8 mouse cellular contexts compared by ENCODE assay signal in genomic region chr11:61146645-61147299, GRCm38 (mm10). TPM values are rescaled to one million over a fixed set of nuclear protein-coding genes. Genes with fewer than 3 reads are reported as not detected.
DNase-seq lines count a peak whose midpoint lies in the region; ATAC-seq lines count a peak whose summit lies in the region.

No protein-coding gene starts in this region.

- no peak for ATAC-seq in heart, embryonic 11.5 days (replicated peaks; ENCODE audit: insufficient number of reproducible peaks, low FRiP score, low TSS enrichment)
- peak; percentile 30; the same call in 1 of the 2 replicates for ATAC-seq in forebrain, embryonic 16.5 days

- peak overlapping the region; percentile 77 for H3K4me2 ChIP-seq in heart, embryonic 11.5 days
- peak overlapping the region; percentile 57 for H3K4me2 ChIP-seq in forebrain, embryonic 16.5 days (ENCODE audit: low read length)

- no peak for DNase-seq in heart, adult 9 months (ENCODE audit: low spot score in 2 of 2)
- DNase-seq in adrenal gland, postnatal 14 days: peak; percentile 68
- peak; percentile 55 to 67 for DNase-seq in kidney, postnatal 4 days
- DNase-seq in midbrain, embryonic 10.5 days (ENCODE audit: low spot score): peak; percentile 69
- peak; percentile 77 for DNase-seq in thymus, postnatal 4 days
- DNase-seq in ovary, postnatal 10 days (ENCODE audit: low spot score): no peak

- no peak overlapping the region for H3K27ac ChIP-seq in heart, embryonic 11.5 days (ENCODE audit: low read depth, low read length)
- H3K27ac ChIP-seq in forebrain, embryonic 16.5 days (ENCODE audit: low read length): no peak overlapping the region
- peak overlapping the region; percentile 63 for H3K27ac ChIP-seq in midbrain, embryonic 10.5 days (replicated peaks)

- H3K36me3 ChIP-seq in heart, embryonic 11.5 days (ENCODE audit: control insufficient read depth, insufficient read depth, low read length): no peaks in the 10 kb centered on the region
- no peaks in the 10 kb centered on the region; the same call in 1 of the 2 replicates for H3K36me3 ChIP-seq in forebrain, embryonic 16.5 days (ENCODE audit: control insufficient read depth, insufficient read depth)
- H3K36me3 ChIP-seq in midbrain, embryonic 10.5 days: peaks cover 9% of the 10 kb centered on the region

- WGBS in heart, embryonic 11.5 days (ENCODE audit: insufficient replicate concordance): 15% methylated on average over 20 of the region's 20 CpGs
- WGBS in forebrain, embryonic 16.5 days: 13% methylated on average over 20 of the region's 20 CpGs
- WGBS in midbrain, embryonic 10.5 days: 15% methylated on average over 20 of the region's 20 CpGs

- peak overlapping the region; percentile 44 for H3K4me3 ChIP-seq in heart, embryonic 11.5 days (ENCODE audit: low read depth, low read length)
- H3K4me3 ChIP-seq in forebrain, embryonic 16.5 days (replicated peaks; ENCODE audit: low read length): peak overlapping the region; percentile 39
- H3K4me3 ChIP-seq in midbrain, embryonic 10.5 days: peak overlapping the region; percentile 60

- H3K27me3 ChIP-seq in heart, embryonic 11.5 days (ENCODE audit: control insufficient read depth, insufficient read depth, low read length): peaks cover 9% of the 10 kb centered on the region; the same call in 1 of the 2 replicates
- H3K27me3 ChIP-seq in forebrain, embryonic 16.5 days (replicated peaks; ENCODE audit: control insufficient read depth, insufficient read depth, low read length): peaks cover 3% of the 10 kb centered on the region; the same call in 1 of the 2 replicates
- peaks cover 32% of the 10 kb centered on the region for H3K27me3 ChIP-seq in midbrain, embryonic 10.5 days (ENCODE audit: low read depth, poor library complexity, severe bottlenecking)

- H3K4me1 ChIP-seq in heart, embryonic 11.5 days (ENCODE audit: control insufficient read depth, insufficient read depth, low read length): 0 out of 2 replicates have a peak, but pooled peaks cover 3% of the 10 kb centered on the region
- peaks cover 8% of the 10 kb centered on the region for H3K4me1 ChIP-seq in forebrain, embryonic 16.5 days (replicated peaks; ENCODE audit: control insufficient read depth, insufficient read depth, low read length)
- H3K4me1 ChIP-seq in midbrain, embryonic 10.5 days: peaks cover 11% of the 10 kb centered on the region

- H3K9ac ChIP-seq in heart, embryonic 11.5 days (ENCODE audit: low read depth, low read length): peak overlapping the region; percentile 61
- H3K9ac ChIP-seq in forebrain, embryonic 16.5 days (replicated peaks; ENCODE audit: low read depth, low read length): peak overlapping the region; percentile 56

- no peaks in the 10 kb centered on the region for H3K9me3 ChIP-seq in heart, embryonic 11.5 days (replicated peaks; ENCODE audit: control insufficient read depth, low read length)
- H3K9me3 ChIP-seq in forebrain, embryonic 16.5 days (ENCODE audit: control insufficient read depth, low read length): no peaks in the 10 kb centered on the region
- no peaks in the 10 kb centered on the region for H3K9me3 ChIP-seq in midbrain, embryonic 10.5 days (replicated peaks)

RNA-seq across cellular contexts. Expression of gene Tnfrsf13b, which starts 20.2 kb away (rescaled TPM):
- 1.4 and 2.2 TPM in 2 replicates for polyA plus RNA-seq in heart, embryonic 11.5 days (2014; fragmentation: Nextera tagmentation; extraction: Ambion mirVana)
- 0.85 and 3.9 TPM in 2 replicates for total RNA-seq in adrenal gland, postnatal 14 days (2021)
- 0.57 and 1.1 TPM in 2 replicates for polyA plus RNA-seq in forebrain, embryonic 16.5 days (2015; fragmentation: Nextera tagmentation; extraction: Ambion mirVana)
- polyA plus RNA-seq in midbrain, embryonic 10.5 days (2016; fragmentation: Nextera tagmentation; extraction: Ambion mirVana): 1.2 TPM in 2 replicates

RNA-seq across cellular contexts. Expression of gene Usp22, which starts 28.1 kb away (rescaled TPM):
- polyA plus RNA-seq in heart, embryonic 11.5 days (2014; fragmentation: Nextera tagmentation; extraction: Ambion mirVana): 95.0 and 111 TPM in 2 replicates
- total RNA-seq in adrenal gland, postnatal 14 days (2021): 53.0 and 58.2 TPM in 2 replicates
- polyA plus RNA-seq in forebrain, embryonic 16.5 days (2015; fragmentation: Nextera tagmentation; extraction: Ambion mirVana): 479 and 501 TPM in 2 replicates
- polyA plus RNA-seq in midbrain, embryonic 10.5 days (2016; fragmentation: Nextera tagmentation; extraction: Ambion mirVana): 201 and 251 TPM in 2 replicates

Comparison
In these comparisons a context has a peak if more than half of its experiments do, and no peak if none do; other contexts are left out.
1. DNase-seq: peak in adrenal gland, postnatal 14 days (single experiment), kidney, postnatal 4 days (2 of 2), midbrain, embryonic 10.5 days (single experiment) and thymus, postnatal 4 days (single experiment); none in heart, adult 9 months (0 of 2) and ovary, postnatal 10 days (single experiment).
2. Peak in every context shown above with its lines, with median percentiles within 50 percentile points of each other: H3K4me3 ChIP-seq.